Mouse (Mus musculus) heart, adult 2 months (tissue): ENCODE measurements around the gene Mcmbp. TPM values are rescaled to one million over a fixed set of nuclear protein-coding genes. Genes with fewer than 3 reads are reported as not detected.

Experiments
- DNase-seq, 2 experiments: peaks; one replicate each; pipeline ENCODE4 v3.0.0; 2021
- H3K27ac ChIP-seq: fragments of 200-600 bp; 2 replicates; pipeline ENCODE4 v1.8.1; 2022
- H3K27me3 ChIP-seq: fragments of 200-500 bp; 2 replicates; pipeline ENCODE4 v1.6.1; 2012; ENCODE audit warnings: mild to moderate bottlenecking, low read length, inconsistent platforms, mixed read lengths; ENCODE audit not compliant: control insufficient read depth, insufficient read depth
- H3K36me3 ChIP-seq: fragments of 200-500 bp; 2 replicates; pipeline ENCODE4 v1.6.1; 2012; ENCODE audit warnings: low read length, inconsistent platforms; ENCODE audit not compliant: control insufficient read depth, insufficient read depth
- H3K4me1 ChIP-seq: fragments of 200-500 bp; 2 replicates; pipeline ENCODE4 v1.6.1; 2011; ENCODE audit warnings: low read length; ENCODE audit not compliant: control insufficient read depth, insufficient read depth
- H3K4me3 ChIP-seq: fragments of 200-600 bp; 2 replicates; pipeline ENCODE4 v1.8.1; 2022
- H3K79me2 ChIP-seq: fragments of 200-500 bp; replicated peaks from 2 replicates; pipeline ENCODE4 v1.6.1; 2012; ENCODE audit warnings: mild to moderate bottlenecking, inconsistent platforms, low read length, moderate library complexity, mixed read lengths; ENCODE audit not compliant: control insufficient read depth, insufficient read depth
- H3K9ac ChIP-seq: fragments of 200-500 bp; 2 replicates; pipeline ENCODE4 v1.6.1; 2012; ENCODE audit warnings: low read depth, mild to moderate bottlenecking, control low read depth, inconsistent platforms, low read length, mixed read lengths
- CTCF ChIP-seq: fragments of 200-600 bp; IDR thresholded peaks from 2 replicates; pipeline ENCODE4 v1.8.1; 2022; ENCODE audit warnings: antibody characterized with exemption, mild to moderate bottlenecking, moderate library complexity
- EP300 ChIP-seq: fragments of 200-500 bp; IDR thresholded peaks from 2 replicates; pipeline ENCODE4 v1.6.1; 2011; ENCODE audit warnings: low read depth, low read length, control low read depth; ENCODE audit not compliant: insufficient read depth
- POLR2A ChIP-seq: fragments of 200-500 bp; IDR thresholded peaks from 2 replicates; pipeline ENCODE4 v1.6.1; 2011; ENCODE audit warnings: mild to moderate bottlenecking, low read depth, low read length, control low read depth; ENCODE audit not compliant: insufficient read depth
- WGBS: fragments of 180-500 bp; shearing (Covaris S2); methylation state at CpG from one replicate; pipeline ENCODE4 v1.1.7; 2018; 5-methylcytosine and 5-hydroxymethylcytosine counted together
- intact Hi-C: fragments of 180-260 bp; cut with DNase I; formaldehyde crosslinking; loops from one replicate; pipeline ENCODE4 v1.15.1; 2025
- polyA plus RNA-seq: library from polyadenylated mRNA; depleted of rRNA; stranded (reverse); fragments of >200 nt; gene quantifications from 2 replicates; pipeline ENCODE4 v1.2.3, GENCODE M21; 2012
- total RNA-seq, 2 experiments: library from RNA; stranded (reverse); gene quantifications; 2 replicates each; pipeline ENCODE4 v1.2.3; 2021

Mcmbp gene
- total and polyA plus RNA-seq, 3 experiments = 14.0 to 25.2 (median 23.7) TPM

DNA sequence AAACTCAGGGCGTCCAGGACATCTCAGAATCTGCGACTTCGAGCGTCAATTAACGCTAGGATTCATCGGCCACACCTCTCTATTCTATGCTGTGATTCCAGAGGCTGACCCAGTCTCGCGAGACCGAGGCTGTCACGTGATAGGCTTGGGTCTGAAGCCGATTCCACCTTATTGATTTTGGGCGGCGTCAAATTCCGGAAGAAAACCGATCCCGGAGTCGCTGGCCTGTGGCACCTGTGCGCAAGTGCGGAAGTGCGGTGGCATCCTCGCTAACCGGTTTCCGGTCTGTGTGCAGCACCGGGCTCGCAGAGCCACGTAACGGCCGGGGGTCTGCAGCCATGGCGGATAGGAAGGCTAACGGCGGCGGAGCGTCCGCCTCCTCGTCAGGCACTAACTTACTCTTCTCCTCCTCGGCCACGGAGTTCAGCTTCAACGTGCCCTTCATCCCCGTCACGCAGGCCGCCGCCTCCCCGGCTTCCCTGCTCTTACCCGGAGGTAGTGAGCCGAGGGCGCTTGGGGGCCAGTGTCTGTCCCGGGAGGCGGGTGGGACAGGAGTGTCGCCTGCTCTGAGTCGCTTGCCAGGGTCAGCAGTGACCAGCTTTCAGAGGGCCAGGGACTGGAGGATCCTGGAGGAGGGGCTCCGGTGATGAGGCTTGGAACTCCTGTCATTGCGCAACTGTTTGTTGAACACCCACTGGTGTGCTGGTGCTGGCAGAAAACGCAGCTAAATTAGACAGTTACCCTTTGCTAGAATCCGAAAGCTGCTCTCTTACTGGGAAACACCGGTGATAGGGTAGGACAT is 4.6 kb upstream of the Mcmbp start, which contains the start of gene Sec23ip:
Gene Sec23ip, plus strand, starts transcription at position 260 of the 802 bp plus-strand sequence.
- peaks cover 19% of the 10 kb centered on the region for H3K4me1 ChIP-seq
- H3K9ac ChIP-seq = peak within 1 kb of the TSS; percentile 80
- peak; percentile 98 to 99 for DNase-seq
- intact Hi-C loops = no loop called here
- peak within 1 kb of the TSS; percentile 85 for H3K27ac ChIP-seq
- peaks cover 7% of the 10 kb centered on the region; the same call in 1 of the 2 replicates for H3K79me2 ChIP-seq
- no peaks in the 10 kb centered on the region for H3K27me3 ChIP-seq
- peak within 1 kb of the TSS; percentile 96 for H3K4me3 ChIP-seq
- H3K36me3 ChIP-seq = peaks cover 2% of the 10 kb centered on the region
- under 1% methylated on average over 55 of the region's 55 CpGs for WGBS
- TF ChIP-seq POLR2A (peak; percentile 96), CTCF (no peak), EP300 (peak; percentile 59; the same call in 1 of the 2 replicates)

DNA sequence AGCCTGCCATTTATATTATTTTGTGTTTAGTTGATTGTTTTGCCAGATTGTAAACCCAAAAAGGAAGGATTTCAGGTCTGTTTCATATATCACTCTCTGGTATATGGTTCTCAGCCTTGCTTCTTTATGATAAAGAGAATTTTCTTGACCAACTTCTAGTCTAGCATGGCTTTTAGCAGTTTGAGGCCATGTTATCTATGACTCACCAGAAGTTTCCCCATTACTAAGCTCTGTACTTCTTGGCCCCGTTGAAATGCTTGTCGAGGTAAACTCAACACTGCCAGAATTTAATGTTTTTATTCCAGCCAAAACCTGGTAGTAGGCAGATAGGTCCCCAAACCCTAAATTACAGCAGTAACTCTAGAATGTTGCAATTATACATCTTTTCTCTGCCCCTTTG is 3.6 kb upstream of the Mcmbp start:
- Histone ChIP-seq H3K4me1 (peaks cover 19% of the 10 kb centered on the region), H3K27ac (peak overlapping the region; percentile 52), H3K36me3 (peaks cover 2% of the 10 kb centered on the region), H3K79me2 (peaks cover 6% of the 10 kb centered on the region; the same call in 1 of the 2 replicates), H3K9ac (no peak overlapping the region), H3K4me3 (no peak overlapping the region), H3K27me3 (no peaks in the 10 kb centered on the region)
- no peak for TF ChIP-seq CTCF
- TF ChIP-seq EP300 = no peak
- TF ChIP-seq POLR2A = no peak
- intact Hi-C loops = no loop called here
- WGBS = 44% methylated on average over 2 of the region's 2 CpGs
- DNase-seq = no peak

DNA sequence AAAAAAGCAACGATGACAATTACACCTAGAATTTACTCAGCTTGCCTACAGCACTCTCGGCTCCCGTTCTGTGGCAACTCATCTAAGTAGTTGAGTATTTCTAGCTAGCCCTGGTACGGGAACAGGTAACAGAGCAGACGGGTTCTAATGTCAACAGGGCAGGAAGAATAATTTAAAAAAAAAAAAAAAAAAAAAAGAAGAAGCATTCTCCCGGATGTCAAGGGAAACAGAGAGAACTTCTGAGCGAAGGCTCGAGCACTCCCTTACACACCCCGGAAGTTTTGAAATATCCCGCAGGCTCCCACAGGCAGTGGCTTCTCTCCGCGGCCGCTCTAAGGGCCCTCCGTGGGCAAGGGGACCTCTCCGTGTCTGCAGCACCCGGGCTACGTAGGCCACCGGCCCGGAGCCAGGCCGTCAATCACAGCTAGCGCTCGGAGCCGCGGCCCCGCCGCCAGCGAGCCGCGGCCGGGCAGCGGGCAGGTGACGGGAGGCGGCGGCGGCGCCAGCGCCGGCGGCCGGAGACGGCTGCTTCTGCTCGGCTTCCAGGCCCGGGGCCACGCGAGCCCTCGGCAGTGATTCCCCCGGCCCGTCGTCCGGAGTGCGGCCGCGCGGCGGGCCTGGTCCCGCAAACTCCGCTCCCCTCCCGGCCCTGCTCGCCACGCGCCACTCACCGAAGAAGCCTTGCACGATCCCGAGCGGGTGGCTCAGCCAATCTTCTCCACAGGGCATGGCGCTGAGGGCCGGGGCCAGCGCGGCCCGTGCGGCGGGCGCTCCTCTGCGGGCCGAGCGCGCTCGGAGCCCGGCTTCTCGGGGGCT is 625 bp downstream of the Mcmbp start:
- under 1% methylated on average over 80 of the region's 80 CpGs for WGBS
- peaks cover 13% of the 10 kb centered on the region for H3K4me1 ChIP-seq

DNA sequence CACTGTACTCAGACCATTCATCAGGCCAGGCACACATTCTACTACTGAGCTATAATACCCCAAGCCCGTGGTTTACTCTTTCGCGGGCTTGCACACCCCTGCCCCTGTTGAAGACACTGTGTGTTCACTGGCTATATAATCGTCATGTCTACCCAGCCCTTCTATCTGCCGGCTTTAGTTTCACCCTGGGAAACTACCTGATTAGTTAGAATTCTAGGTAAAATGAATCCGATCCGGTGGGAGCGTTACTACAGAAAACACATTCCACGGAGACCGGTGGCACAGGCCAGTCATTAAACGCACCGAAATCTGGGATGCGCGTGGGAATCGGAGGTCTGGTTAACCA is 1.2 kb downstream of the Mcmbp start:
- WGBS = 3% methylated on average over 15 of the region's 15 CpGs

More for the DNA sequence above, 625 bp downstream of the Mcmbp start:
- Histone ChIP-seq H3K79me2 (peaks cover 5% of the 10 kb centered on the region), H3K9ac (peak overlapping the region; percentile 92), H3K4me3 (peak overlapping the region; percentile 93), H3K27ac (peak overlapping the region; percentile 84), H3K27me3 (no peaks in the 10 kb centered on the region), H3K36me3 (peaks cover 11% of the 10 kb centered on the region)
- DNase-seq = peak; percentile 74 to 75
- TF ChIP-seq POLR2A (peak; percentile 30; the same call in 1 of the 2 replicates), EP300 (no peak), CTCF (no peak)
- intact Hi-C loops = no loop called here

DNA sequence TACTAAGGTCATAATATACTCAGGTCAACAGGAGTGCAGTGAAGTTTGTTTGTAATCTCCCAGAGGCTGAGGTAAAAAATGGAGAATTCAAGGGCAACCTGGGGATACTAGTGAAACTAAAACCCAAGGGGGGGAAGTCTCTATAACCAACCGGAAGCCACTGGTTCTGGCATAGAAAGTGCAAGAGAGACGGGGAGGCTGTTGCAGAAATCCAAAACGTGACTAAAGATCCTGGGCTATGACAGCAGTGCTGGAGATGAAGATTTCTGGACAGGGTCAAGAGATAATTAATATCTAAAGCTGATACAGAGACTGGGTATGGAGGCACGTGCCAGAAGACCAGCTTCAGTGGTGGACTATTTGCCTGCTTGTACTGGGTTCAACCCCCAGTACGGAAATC is 2.3 kb downstream of the Mcmbp start:
- 43% methylated on average over 5 of the region's 5 CpGs for WGBS
- H3K79me2 ChIP-seq = peaks cover 9% of the 10 kb centered on the region
- TF ChIP-seq CTCF = no peak
- no peak for TF ChIP-seq POLR2A
- no peak for TF ChIP-seq EP300
- intact Hi-C loops = no loop called here
- H3K4me1 ChIP-seq = peaks cover 13% of the 10 kb centered on the region
- H3K9ac ChIP-seq = no peak overlapping the region
- peaks cover 11% of the 10 kb centered on the region for H3K36me3 ChIP-seq
- H3K27me3 ChIP-seq = no peaks in the 10 kb centered on the region
- H3K27ac ChIP-seq = no peak overlapping the region
- H3K4me3 ChIP-seq = no peak overlapping the region
- no peak for DNase-seq

More for the DNA sequence above, 1.2 kb downstream of the Mcmbp start:
- Histone ChIP-seq H3K27ac (peak overlapping the region; percentile 84), H3K4me1 (peaks cover 13% of the 10 kb centered on the region), H3K36me3 (peaks cover 11% of the 10 kb centered on the region), H3K9ac (peak overlapping the region; percentile 64), H3K27me3 (no peaks in the 10 kb centered on the region), H3K4me3 (peak overlapping the region; percentile 93), H3K79me2 (peaks cover 5% of the 10 kb centered on the region)
- intact Hi-C loops = no loop called here
- peak in 1 of 2 experiments; percentile 27 for DNase-seq
- no peak for TF ChIP-seq CTCF
- no peak for TF ChIP-seq POLR2A
- no peak for TF ChIP-seq EP300
